Mouse (Mus musculus) Patski (cell line): ENCODE results near the gene Trdn. TPM values are rescaled to one million over a fixed set of nuclear protein-coding genes. Genes with fewer than 3 reads are reported as not detected.

Experiments used
- ATAC-seq: fragments of 100-300 bp; one replicate; pipeline ENCODE4 v1.8.0; 2021
- CTCF ChIA-PET: fragments of 350-600 bp; sonication (Branson Sonifier 250); formaldehyde crosslinking; loops from one replicate; lab custom pipeline; 2022; ENCODE audit warnings: inconsistent platforms; lab: Charles Lee
- POLR2A ChIA-PET: fragments of 350-600 bp; sonication (Branson Sonifier 250); formaldehyde crosslinking; loops from one replicate; lab custom pipeline; 2022; ENCODE audit warnings: antibody characterized with exemption, inconsistent platforms; lab: Charles Lee
- DNase-seq: peaks from one replicate; pipeline ENCODE4 v3.0.0-alpha.2; 2011; ENCODE audit warnings: low read depth, low spot score
- H3K27me3 ChIP-seq: fragments of 371-371 bp; one replicate; pipeline ENCODE4 v1.5.1; 2021
- CTCF ChIP-seq: fragments of 100-300 bp; IDR thresholded peaks from one replicate; pipeline ENCODE4 v1.5.1; 2021
- in situ Hi-C: fragments of 300-500 bp; cut with MboI; formaldehyde crosslinking; loops from 3 replicates; pipeline ENCODE4 v1.11.1; 2018; ENCODE audit warnings: low pct_unique_long_range_greater_than_20kb, mixed read lengths
- polyA plus RNA-seq: library from polyadenylated mRNA; unstranded; gene quantifications from one replicate; pipeline ENCODE4 v1.2.3, GENCODE M21; 2021

Gene Trdn
- not detected for polyA plus RNA-seq

DNA sequence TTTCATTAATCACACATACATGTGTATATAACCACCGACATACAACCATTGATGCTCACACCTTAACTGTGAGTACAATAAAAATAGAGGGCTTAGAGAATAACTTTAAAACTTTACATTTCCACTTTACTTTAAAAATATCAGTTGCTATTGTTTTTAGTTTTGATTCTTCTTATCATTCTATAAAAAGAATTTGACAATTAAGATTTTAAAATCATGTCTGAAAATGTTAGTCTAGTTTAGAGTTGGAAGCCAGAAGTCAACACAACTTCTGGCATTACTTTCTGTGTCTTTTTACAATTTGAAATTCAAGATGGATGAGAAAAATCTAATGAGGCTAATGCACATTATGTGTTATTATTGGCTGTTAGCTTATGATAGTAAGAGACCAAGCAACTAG is at the start of gene Trdn:
TSS of gene Trdn (plus strand) at position 301 of the 400 bp plus-strand sequence.
- POLR2A ChIA-PET, result no interaction called here
- in situ Hi-C loops, result no loop called here
- CTCF ChIA-PET, result no interaction called here
- no peak for DNase-seq
- no peak for ATAC-seq
- no peaks in the 10 kb centered on the region for H3K27me3 ChIP-seq
- no peak for TF ChIP-seq CTCF

DNA sequence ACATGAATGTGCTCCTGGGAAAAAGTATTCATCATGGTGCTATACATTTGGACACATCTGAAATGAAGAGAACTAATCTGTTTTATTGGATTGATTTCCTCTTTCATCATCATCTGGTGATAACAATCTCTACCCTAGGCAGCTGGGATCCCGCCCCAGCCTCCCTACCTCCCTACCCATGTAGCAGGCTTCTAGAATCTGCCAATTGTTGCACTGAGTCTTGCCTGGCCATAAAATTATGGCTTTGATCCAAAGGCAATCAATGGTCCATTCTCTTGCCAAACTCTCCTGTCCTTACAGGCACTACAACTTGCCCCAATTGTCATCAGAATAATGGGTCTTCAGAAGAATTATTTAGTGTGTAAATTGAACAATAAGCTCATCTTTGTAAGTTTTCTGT is 19.6 kb upstream of the Trdn start:
- ChIA-PET CTCF (no interaction called here), POLR2A (no interaction called here)

DNA sequence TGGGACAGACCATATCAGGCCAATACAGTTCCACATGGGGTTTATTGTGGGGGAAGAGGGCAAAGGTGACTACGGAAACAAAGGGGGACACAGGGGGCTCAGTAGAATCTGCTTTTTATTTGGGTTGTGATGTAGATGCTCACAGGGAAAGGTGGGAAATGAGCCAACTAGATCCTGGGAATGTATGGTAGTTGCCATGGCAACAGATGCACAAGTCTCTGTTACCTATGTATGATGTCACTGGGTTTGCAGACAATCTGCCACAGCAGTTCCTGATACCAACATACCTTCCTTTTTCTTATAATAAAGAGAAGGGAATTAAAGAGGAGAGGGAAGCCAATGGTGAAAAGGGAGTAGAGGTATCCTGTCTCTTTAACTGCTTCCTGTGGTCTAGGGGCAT is 14.8 kb upstream of the Trdn start:
- POLR2A ChIA-PET, result no interaction called here

More for the DNA sequence above, 19.6 kb upstream of the Trdn start:
- ATAC-seq, result no peak
- DNase-seq, result no peak
- no peaks in the 10 kb centered on the region for H3K27me3 ChIP-seq
- no peak for TF ChIP-seq CTCF
- in situ Hi-C loops, result no loop called here

DNA sequence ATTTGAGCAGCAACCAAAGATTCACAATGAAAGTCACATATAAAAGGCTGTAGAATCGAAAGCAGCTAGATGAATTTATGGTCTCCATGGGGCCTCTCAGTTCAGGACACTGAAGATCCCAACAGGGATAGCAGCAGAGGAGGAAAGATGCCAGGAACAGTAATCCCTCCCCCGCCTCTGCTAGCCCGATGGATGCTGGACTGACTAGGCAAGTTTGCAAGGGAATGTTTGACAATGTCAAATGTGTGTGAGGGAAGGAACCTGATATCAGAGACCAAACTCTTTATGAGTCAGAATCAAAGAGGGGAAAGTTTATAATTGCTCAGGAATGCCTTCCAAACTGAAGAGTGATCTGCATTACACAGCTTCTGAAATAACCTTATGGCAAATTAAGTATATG is 7.2 kb upstream of the Trdn start:
- ATAC-seq (peak; percentile 26), DNase-seq (no peak)
- CTCF ChIA-PET, result no interaction called here
- in situ Hi-C loops, result no loop called here
- no peaks in the 10 kb centered on the region for H3K27me3 ChIP-seq
- POLR2A ChIA-PET, result no interaction called here
- no peak for TF ChIP-seq CTCF

More for the DNA sequence above, 14.8 kb upstream of the Trdn start:
- DNase-seq (no peak), ATAC-seq (no peak)
- no peaks in the 10 kb centered on the region for H3K27me3 ChIP-seq
- in situ Hi-C loops, result no loop called here
- TF ChIP-seq CTCF, result no peak
- CTCF ChIA-PET, result no interaction called here

DNA sequence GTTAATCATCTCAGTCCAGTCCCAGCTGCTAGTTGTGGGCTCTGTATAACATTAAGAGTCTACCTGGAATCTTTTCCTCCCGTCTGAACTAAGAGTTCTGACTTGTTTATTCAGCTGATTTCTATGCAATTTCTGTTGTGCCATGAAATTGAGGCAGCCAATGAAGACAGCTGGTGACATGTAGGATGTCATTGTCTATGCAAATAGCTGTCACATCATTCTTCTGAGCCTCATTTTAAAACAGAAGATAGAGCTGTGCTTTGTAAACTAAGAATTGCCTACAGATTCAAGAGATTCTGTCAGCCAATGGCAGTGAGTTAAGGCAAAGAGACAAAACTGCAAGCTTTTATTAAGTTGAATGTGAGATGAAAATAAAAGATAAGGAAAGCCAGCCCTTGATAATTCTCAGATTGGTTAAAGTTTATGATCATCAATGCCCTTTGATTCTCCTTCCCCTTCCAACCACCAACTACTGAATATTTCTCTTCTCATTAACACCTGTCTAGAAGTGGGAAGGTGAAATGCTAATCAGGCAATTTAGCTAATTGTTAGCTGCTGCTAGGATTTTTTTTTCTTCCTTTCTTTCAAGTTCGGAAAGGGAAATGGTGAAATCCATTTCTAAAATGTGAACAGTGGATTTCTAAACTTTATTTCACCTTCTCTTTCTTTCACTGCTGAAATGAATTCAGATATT is 1.9 kb downstream of the Trdn start:
- POLR2A ChIA-PET, result no interaction called here
- no peak for TF ChIP-seq CTCF
- DNase-seq, result no peak
- H3K27me3 ChIP-seq, result no peaks in the 10 kb centered on the region
- ATAC-seq, result no peak
- CTCF ChIA-PET, result interaction anchor here (1.4 kb wide), 1 partner anchor 13 kb away, joined by 3 read pairs; no protein-coding TSS in a partner anchor
- in situ Hi-C loops, result no loop called here

DNA sequence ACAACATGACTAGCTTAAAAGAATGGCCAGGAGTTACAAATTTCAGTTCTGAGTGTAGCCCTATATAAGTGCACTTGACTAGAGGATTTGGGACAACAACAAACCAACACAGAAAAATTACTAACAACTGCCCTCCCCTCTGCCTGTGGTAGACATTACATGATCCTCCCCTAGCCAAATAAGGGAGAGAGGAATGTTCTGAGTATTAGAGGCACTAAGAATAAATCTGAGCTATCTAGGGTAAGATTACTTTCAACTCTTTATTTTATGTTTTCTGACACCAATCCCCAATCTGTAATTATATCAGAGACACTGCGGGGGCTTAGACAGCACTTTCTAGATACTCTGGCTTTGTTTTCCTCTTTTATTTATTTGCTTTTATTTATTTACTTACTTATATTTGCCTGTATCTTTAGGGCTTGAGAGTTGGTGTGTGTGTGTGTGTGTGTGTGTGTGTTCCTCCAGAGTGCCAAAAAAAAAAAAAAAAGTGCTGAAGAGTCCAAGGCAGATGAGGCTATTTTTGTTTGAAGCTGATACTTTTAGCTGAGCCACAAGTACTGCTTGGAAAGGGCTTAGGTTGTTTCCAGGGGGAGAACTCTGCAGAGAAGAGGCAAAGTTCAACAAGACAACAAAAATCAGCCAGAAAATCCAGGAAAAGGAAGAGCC is 2.7 kb downstream of the Trdn start:
- ChIA-PET CTCF (no interaction called here), POLR2A (no interaction called here)
- H3K27me3 ChIP-seq, result no peaks in the 10 kb centered on the region
- no peak for TF ChIP-seq CTCF
- DNase-seq (no peak), ATAC-seq (no peak)
- in situ Hi-C loops, result no loop called here

DNA sequence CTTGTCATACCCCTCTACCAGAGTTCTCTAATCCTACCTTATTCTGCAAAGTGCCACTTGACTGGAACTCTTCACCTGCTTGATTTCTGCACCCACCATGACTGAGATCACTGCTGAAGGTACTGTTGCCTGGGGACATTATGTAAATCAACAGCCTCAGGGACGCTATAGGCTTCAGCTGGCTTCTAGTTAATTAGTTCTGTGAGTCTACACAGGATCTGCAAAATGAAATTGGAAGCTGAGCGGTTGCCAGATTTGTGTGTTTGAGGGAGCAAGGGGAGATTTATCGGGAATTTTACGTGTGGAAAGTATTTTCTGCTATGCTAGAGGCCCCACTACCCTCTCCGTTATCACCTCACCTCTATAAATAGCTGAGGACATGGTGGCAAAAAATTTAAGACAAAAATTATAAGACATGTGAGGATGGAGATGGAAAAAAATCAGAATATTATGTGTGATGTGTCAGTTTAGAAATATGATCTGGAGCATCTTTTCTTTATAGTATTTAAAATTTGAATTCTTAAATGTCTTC is 3.3 kb downstream of the Trdn start:
- POLR2A ChIA-PET, result no interaction called here
- no peak for DNase-seq
- no peak for TF ChIP-seq CTCF
- in situ Hi-C loops, result no loop called here
- ATAC-seq, result no peak
- CTCF ChIA-PET, result no interaction called here
- H3K27me3 ChIP-seq, result no peaks in the 10 kb centered on the region

DNA sequence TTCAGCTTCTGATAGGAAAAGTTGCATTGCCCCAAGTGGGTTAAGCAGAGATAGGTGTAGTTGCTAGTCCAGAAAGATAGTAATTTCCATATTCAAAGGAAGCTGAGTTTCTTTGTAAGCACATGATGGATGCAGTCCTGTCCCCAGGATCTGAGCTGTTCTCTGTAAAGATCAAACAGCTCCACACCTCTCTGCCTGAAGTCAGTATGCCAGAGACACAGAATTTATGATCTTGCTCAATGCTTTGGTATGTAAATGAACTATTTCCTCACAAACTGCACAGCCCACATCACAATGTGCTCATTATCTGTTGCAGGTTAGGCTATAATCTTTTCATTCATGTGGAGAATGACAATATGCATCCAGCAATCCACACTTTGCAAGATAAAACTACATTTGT is 8.0 kb downstream of the Trdn start:
- in situ Hi-C loops, result no loop called here
- TF ChIP-seq CTCF, result no peak
- H3K27me3 ChIP-seq, result no peaks in the 10 kb centered on the region
- no peak for DNase-seq
- no peak for ATAC-seq
- CTCF ChIA-PET, result no interaction called here
- POLR2A ChIA-PET, result no interaction called here

DNA sequence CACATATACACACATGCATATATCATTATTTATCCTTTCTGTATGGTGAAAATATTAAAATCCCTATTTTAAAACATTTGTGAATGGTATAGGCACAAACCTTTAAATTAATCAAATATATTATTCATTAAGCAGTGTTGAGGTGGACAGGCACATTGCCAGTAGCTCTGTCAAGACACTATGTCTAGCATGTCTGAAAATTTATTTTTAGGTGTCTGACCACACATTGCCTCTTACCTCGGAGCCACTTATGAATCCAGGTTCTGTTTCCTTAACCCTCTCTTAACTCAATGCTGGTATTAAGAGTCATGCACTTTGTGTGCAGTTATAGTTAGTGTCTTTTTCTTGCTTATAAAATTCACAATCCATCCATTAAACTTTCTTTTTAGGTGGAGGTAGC is 12.0 kb downstream of the Trdn start:
- POLR2A ChIA-PET, result no interaction called here
- ATAC-seq, result no peak
- H3K27me3 ChIP-seq, result no peaks in the 10 kb centered on the region
- CTCF ChIA-PET, result no interaction called here
- no peak for DNase-seq
- TF ChIP-seq CTCF, result no peak
- in situ Hi-C loops, result no loop called here

DNA sequence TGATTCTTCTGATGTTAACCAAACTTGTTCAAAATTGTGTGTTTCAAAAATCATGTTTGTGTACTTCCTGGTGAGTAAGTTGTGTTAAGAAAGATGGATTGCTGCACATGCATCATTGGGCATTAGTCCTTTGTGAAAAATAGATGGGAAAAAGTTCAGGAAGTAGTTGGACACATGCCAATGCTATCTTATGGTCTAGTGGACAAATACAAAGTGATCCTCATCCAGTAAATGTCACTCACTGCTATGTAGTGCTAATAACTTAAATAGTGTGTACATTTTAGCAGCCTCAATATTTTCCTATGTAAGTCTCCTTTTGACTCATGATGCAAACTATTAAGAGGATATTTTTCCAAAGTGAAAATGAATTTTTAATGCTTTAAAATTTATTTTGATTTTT is 27.6 kb downstream of the Trdn start:
- H3K27me3 ChIP-seq, result no peaks in the 10 kb centered on the region
- ChIA-PET CTCF (no interaction called here), POLR2A (no interaction called here)
- no peak for TF ChIP-seq CTCF
- ATAC-seq (no peak), DNase-seq (peak; percentile 6)
- in situ Hi-C loops, result no loop called here

DNA sequence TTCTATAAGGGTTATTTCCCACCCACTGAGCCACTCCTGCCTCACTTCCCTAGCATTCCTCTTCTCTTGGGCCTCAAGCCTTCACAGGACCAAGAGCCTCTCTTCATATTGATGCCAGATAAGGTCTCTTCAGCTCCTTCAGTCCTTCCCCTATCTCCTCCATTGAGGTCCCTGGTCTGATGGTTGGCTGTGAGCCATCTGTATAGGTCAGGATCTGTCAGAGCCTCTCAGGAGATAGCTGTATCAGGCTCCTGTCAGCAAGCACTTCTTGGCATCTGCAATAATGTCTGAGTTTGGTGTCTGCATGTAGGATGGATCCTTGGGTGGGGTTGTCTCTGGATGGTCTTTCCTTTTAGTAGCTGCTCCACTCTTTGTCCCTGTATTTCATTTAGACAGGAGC is 42.7 kb downstream of the Trdn start:
- no peak for TF ChIP-seq CTCF
- ChIA-PET CTCF (no interaction called here), POLR2A (no interaction called here)
- DNase-seq (no peak), ATAC-seq (no peak)
- no peaks in the 10 kb centered on the region for H3K27me3 ChIP-seq
- in situ Hi-C loops, result no loop called here
